Mouse (Mus musculus) heart, postnatal 0 days (tissue): ENCODE data around the gene Mcl1.
"Not testable (repeated sequence)": the region's sequence is repeated elsewhere in the genome, so short reads cannot be mapped to it uniquely, and the experiment has no call there.

Source experiments
- CTCF ChIP-seq: IDR thresholded peaks from 2 replicates; pipeline ENCODE4 v1.5.1; 2016; ENCODE audit warnings: antibody characterized with exemption, control low read depth, low read depth
- EP300 ChIP-seq: IDR thresholded peaks from 2 replicates; pipeline ENCODE4 v1.6.1; 2016; ENCODE audit warnings: antibody characterized with exemption, low read depth

GRCm38 (mm10) chr3:95690552-95690951 is 32.0 kb downstream of the Mcl1 start:
- not testable (repeated sequence) for TF ChIP-seq CTCF, EP300
